Mouse (Mus musculus): ENCODE measurements at regions not wholly inside any gene's neighbourhood (a gene's known extent, or its start where the extent isn't known, plus 50 kb on each side); places are given as distances from the start of the nearest gene placed in this dataset.

DNA sequence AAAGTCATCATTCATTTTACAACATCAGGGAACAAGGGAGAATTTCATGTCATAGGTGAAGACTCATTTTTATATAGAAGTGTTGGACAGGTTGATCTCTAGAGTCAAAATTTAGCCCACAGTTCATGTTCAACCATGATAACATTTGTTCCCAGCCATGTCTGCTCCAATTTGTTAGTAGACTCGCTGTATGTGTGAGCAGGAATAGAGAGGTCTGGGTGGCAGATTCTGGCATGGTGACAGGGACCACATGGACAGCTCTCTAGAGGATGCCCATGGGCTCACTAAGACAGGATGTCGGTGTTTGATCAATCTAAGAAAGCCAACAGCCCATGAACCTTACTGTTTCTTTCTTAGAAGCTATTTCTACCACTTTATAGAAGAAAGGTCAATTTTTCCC lies 159.7 kb upstream of the Tmtc1 start:
- no peak for TF ChIP-seq CTCF (IDR thresholded peaks at IDR 0.05; ENCODE audit: low read depth, low read length)
- TF ChIP-seq GATA1 (IDR thresholded peaks at IDR 0.05; ENCODE audit: borderline replicate concordance, low read length) = no peak
- no peak for TF ChIP-seq TAL1 (conservative IDR thresholded peaks at IDR 0.05; ENCODE audit: low read depth, low read length)
- no peak for TF ChIP-seq POLR2AphosphoS5 (IDR thresholded peaks at IDR 0.05; ENCODE audit: insufficient replicate concordance, low read depth, low read length)
